Mouse (Mus musculus): ENCODE results near the gene Fkbp7. TPM values are rescaled to one million over a fixed set of nuclear protein-coding genes. Genes with fewer than 3 reads are reported as not detected.
"Not testable (repeated sequence)": the region's sequence is repeated elsewhere in the genome, so short reads cannot be mapped to it uniquely, and the experiment has no call there.

The Fkbp7 gene
- total RNA-seq, 4 experiments from 2014 or later = 7.3 to 8.4 (median 8.1) TPM

DNA sequence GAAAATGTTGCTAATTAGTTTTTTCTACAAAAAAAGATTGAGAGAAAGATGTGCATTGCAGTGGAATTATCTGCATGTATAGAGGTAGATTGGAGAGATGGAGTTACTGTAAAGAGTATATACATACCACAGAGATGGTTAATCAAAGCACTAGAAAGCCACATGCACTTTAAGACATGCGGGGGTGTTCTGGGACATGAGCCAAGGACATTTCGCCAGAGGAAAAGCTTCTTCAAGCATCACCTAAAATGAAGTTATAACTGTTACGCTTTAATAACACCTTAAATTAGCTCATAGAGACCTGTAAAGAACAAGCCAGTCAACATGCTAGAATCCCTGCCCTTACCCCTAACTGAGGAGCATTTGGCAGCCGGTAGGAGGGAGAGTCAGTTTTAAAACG is 5.7 kb downstream of the Fkbp7 start:
- DNase-seq (ENCODE audit: low spot score in 2 of 2) = no peak

DNA sequence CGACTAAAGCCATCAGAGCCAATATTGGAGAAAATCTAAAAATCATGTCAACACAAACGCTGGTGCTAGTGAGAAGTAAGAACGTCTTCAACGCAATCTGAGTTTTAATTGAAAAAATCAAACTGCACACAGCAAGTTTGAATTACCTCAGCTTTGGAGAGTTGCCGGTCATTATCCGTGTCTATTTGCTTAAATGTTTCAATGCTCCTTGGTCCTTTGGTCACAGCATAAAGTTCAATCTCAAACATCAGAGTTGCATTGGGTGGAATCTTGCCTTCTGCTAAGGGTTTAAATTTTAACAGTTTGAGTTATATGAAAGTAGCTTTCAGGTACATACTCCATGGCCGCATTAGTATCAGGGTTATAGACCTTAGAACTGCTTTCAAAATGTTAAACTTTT is 7.4 kb downstream of the Fkbp7 start:
- no peak for DNase-seq (ENCODE audit: low spot score in 2 of 2)

DNA sequence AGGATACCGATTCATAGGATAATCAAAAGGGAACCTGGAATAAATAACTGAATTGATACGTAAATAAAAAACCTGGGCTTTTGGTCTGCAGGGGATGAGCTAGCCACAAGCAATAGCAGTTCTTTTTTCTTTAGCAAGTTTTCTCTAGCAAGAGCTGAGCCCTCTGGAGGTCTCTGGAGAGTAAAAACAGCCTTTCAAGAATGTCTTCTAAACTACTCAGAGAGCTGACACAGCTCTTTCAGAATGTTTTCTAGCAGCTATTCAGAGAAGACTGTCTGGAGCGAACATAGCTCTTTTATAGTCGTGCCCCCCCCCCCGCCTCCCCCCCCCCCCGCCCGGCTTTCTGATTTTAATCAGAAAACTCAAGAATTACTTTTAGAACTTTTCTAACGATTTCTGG is 13.5 kb downstream of the Fkbp7 start:
- no peak for DNase-seq (ENCODE audit: low spot score in 2 of 2)

DNA sequence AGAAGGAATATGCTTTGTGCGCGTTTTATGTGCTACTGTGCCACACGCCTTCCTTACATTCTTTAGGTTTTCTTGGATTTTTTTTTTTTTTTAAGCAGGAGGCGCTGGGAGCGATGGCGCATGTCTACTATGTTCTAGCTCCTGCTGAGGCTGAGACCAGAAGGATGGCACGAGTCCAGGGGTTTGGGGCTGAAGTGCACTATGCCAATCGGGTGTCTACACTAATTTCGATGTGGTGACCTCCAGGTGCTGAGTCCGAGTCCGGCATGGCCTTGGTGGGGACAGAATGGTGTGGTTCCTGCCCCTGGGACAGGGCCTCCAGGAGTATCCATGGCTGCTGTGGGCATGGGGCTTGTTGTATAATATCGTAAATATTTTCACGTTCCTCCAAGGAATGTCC is 14.4 kb downstream of the Fkbp7 start:
- no peak for DNase-seq (ENCODE audit: low spot score in 2 of 2)

DNA sequence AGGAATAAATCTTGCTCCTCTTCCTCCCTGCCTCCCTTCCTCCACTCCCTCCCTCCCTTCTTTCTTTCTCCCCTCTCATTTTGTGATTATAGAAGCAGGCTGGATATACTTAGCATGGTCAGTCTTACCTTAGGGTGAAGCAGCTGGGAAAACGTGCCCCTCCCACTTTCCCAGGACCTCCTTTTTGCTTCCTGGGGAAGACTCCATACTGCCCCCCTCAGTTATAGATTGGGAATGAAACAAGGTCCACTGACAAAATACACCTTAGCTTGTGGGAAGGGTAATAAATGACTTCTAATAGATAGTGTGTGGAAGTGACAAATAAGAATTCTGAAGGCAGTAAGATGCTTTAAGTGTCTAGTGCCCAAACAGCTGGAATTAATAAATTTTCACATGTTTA is 16.9 kb downstream of the Fkbp7 start:
- DNase-seq (ENCODE audit: low spot score in 2 of 2) = no peak

DNA sequence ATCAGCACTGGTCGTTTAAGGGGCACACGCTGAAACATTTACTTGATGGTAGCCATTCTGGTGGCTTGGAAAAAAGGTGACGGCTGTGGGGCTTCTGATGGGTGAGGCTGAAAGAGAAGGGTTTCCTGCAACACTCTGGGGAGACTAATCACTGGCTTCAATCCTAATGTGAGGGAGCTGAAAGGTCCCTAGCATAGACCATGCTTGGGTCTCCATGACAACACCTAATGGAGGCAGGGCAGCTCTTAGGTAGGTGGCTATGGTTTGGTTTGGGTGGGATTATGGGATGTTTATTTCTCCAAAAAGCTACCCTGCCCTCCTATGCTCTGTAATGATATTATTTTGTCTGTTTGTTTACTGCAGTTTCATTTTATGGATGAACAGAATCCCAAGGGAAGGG is 17.5 kb downstream of the Fkbp7 start:
- no peak for DNase-seq (ENCODE audit: low spot score in 2 of 2)

DNA sequence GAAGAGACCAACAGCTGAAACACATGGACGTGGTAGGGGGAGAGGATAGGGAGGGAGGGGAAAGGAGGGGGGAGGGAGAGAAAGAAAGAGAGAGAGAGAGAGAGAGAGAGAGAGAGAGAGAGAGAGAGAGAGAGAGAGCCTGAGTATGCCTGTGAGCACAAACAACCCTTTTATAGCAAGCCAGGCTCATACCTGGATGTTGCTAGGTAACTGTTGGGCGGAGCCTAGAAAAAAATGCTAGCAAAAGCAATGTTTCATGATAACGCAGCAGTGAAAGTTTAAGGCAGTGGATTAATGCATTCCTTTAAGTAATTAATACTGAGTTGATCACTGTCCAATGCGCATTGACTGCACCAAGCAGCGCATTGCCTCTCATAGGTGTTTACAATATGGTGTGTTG is 18.3 kb downstream of the Fkbp7 start:
- no peak for DNase-seq (ENCODE audit: low spot score in 2 of 2)

DNA sequence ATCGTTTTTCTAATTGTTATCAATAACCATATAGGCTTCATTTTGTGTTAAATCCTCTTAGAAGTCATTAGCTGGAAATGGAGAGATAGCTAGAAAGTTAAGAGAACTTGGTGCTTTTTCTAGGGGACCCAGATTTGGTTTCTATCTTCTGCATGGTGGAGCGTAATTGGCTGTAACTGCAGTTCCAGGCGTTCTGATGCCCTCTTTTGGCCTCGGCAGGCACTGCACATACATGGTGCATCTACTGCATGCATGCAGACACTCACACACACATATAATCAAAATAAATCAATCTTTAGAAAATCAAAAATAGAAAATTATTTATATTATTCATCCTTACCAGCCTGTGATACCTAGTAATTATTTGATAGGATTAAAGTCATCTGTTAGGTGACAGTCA is 19.8 kb downstream of the Fkbp7 start:
- DNase-seq (ENCODE audit: low spot score in 2 of 2) = no peak

DNA sequence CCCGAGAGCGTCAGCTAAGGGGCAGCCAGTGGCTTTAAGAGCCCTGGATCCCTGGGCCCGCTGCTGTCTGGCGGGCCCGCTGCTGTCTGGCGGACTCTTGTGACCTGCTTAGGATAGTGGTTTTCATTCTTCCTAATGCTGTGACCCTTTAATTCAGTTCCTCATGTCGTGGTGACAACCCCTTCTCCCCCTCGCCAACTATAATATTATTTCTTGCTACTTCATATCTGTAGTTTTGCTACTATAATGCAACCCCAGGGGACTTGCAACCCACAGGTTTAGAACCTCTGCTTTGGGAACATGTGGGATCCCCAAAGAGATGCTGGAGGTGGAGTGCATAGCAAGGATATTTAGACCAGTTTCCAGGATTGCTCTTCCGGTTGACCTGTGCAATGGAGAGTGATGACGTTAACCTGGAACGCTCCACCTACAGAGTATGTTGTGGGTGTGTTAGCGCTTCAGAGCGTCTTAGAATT is 24.2 kb downstream of the Fkbp7 start:
- DNase-seq (ENCODE audit: low spot score in 2 of 2) = no peak

DNA sequence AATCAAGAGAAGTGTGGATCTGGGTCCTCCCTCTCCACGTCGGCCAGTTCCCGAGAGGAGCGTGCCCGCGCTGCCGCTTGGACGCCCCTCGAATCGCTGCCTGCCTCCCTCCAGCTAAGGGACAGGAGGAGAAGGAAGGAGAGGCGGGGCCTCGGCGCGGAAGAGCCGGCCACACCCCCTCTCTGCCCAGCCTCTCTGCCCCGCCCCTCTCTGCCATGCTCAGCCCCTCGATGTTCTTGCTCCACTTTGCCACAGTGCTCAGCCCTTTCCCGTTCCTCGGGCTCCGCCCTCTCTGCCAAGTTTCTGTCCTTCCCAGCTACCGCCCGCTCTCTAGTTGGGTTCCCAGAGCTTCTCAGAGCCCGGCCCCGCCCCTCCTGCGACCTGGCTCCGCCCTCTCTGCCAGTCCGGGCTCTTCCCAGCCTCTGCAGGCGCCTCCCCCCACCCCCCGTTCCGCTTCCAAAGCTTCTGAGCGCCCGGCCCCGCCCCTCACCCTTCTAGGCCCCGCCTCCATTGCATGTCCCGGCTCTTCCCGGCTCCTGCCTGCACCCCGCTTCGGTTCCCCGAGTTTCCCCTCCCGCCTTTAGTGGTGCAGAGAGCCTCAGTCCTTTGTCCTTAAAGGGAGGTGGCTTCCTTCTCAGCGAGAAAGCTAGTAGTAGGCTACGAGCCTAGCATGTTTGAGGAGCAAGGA is 24.9 kb downstream of the Fkbp7 start, which contains the start of the genes Prkra and Pjvk:
Prkra (minus strand) TSS at position 133 of the 688 bp plus-strand sequence.
Pjvk (plus strand) TSS at position 594 of the 688 bp plus-strand sequence.
- DNase-seq (ENCODE audit: low spot score in 2 of 2) = peak; percentile 91 to 96

DNA sequence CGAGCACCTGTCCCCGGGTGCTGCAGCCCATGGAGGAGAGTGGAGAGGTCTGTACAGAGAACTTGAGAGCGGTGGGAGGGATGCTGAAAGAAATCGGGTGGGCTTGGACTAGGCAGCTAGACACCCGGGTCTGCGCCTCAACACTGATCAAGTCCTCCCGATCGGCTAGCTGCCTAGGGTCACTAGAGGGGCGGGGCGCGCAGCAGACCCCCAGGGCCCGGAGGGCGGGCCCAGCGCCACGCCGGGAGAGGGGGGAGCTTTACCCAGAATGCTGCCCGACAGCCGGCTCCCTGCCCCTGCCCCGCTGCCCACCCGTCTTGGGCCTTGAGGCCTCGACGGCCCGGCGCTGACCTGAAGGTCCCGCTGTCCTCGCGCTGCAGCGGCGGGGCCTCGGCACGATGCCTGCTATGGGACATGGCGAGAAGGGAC is 25.5 kb downstream of the Fkbp7 start:
- peak in 1 of 2 experiments; percentile 19 for DNase-seq (ENCODE audit: low spot score in 2 of 2)

DNA sequence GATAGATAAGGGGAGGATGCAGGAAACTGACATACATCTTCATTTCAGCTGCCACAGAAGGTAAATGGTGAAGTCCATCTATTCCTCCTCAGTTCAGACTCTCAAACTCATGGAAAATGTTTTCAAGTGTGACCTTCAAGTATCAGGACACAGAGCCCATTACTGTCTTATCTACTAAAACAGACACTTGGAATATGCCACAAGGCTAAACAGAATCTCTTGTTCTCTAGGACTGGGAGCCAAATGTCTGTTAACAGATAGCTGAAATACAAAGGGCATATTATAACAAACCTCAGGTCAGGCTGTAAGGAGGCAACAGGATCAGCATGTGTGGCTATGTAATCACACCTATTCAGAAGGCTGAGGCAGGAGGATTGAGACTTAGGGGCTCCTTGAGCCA is 29.1 kb downstream of the Fkbp7 start:
- DNase-seq (ENCODE audit: low spot score in 2 of 2) = no peak

DNA sequence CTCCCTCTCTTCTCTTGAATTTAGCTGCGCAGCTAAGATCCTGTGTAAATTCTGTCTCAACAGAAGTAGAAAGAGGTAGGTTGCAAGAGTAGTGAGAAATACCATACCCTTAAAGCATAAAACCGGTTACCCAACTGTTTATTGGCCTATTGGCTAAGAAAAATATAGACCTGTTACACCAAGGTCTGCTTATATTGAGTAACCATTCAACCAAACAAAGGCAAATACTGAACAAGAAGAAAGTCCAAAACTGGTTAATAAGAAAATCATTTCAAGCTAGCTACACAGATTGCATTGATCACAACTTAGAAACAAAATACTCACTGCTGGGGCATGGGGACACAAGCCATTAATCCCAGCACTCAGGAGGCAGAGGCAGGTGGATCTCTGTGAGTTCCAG is 33.3 kb downstream of the Fkbp7 start:
- DNase-seq (ENCODE audit: low spot score in 2 of 2) = no peak

DNA sequence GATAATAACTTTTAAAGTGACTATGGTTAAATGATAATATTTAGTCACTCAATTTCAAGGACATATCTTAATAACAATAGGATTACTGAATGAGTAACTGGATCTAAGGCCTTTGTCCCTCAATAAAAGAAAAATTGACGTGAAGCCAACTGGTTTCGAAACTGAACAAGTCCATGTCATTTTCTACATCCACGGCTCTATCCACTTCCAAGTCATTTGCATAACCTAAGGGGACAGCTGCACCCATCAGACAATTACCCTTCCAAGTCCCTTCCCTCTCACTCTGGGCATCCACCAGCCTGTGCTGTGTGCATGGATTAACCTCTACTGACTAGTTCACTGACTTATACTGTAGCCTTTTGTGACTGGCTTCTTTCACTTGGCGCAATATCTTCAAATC is 41.3 kb downstream of the Fkbp7 start:
- no peak for DNase-seq (ENCODE audit: low spot score in 2 of 2)

DNA sequence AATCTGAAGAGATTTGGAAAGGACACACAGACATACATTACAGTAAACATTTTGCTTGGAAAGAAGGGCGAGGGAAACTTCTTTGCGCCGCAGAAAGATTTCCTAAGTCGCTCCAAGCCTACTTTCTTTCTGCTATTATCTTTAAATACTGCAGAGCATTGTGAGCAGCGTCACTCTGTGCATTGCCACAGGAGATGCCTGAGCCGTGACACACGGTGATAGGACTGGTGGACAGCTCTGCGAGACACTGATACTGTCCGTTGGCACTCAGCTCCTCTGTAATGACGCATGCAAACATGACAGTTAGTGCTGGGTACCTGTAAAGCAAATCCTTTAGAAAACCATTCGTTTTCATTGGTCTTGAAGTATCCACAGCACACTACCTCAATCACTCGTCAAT is 42.6 kb downstream of the Fkbp7 start:
- no peak for DNase-seq (ENCODE audit: low spot score in 2 of 2)

DNA sequence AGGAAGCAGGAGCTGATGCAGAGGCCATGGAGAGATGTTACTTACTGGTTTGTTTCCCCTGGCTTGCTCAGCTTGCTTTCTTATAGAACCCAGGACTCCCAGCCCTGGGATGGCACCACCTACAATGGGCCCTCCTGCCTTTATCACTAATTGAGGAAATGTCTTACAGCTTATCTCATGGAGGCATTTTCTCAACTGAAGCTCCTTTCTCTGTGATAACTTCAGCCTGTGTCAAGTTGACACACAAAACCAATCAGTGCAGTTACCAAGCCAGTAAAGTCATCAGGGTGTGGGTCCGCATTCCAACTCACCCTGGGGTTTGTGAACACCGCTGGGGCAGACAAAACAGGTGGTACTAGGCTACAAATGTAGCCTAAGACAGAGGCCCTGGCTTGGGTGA is 50.6 kb downstream of the Fkbp7 start:
- DNase-seq (ENCODE audit: low spot score in 2 of 2) = not testable (repeated sequence)

DNA sequence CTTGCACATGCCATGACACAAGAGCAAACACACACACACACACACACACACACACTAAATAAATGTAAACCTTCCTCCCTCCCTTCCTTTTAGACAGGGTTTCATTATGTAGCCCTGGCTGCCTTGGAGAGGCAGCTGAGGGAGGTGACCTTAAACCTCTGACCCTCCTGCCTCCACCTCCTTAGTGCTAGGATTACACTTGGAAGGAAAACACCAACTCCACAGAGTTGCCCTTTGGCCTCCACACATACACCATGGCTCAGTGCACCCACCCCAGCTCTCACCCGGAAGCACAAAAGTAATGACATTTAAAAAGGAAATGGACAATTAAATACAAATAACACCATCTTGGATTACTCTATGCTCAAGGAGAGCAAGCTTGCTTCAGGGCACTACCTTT is 51.2 kb downstream of the Fkbp7 start:
- no peak for DNase-seq (ENCODE audit: low spot score in 2 of 2)

DNA sequence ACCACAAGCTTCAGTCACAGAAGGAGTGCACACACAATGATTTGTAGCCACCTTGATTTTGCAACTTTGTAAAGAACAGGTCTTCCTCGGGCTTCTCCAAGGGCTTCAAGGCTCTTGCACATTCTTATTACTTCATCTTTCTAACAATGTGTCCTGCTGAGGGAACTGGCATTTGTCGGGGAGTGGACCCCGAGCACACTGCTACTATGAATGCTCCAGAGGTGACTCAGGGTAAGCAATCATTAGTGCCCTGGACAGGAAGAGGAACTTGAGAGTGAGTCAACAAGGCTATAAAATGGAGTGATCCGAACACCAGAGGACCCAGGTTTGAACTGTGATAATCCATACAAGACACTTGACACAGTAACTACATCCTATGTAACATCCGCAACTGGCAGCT is 52.7 kb downstream of the Fkbp7 start:
- no peak for DNase-seq (ENCODE audit: low spot score in 2 of 2)

DNA sequence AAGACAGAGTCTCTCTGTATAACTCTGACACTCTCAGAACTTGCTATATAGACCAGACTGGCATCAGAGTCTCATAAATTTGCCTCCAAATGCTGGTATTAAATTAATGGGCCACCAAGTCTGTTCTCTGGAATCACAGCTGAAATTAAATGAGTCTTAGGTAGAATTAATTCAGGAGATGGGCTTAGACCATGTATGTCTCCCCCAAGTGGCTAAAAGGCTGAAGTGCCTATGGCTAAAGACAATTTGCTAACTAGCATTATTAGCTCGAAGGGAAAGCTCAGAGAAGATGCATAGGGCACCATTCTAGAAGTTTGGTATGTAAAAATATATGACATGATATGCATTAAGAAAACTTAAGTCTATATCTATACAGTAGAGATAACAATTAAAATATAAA is 54.8 kb downstream of the Fkbp7 start:
- peak in 1 of 2 experiments; percentile 37 for DNase-seq (ENCODE audit: low spot score in 2 of 2)
